Mouse (Mus musculus) CH12.LX (cell line): ENCODE results near the gene Kpna7.

Experiments used
- CTCF ChIP-seq, 2 experiments: IDR thresholded peaks in 1 of 2; conservative IDR thresholded peaks in 1 of 2; 2 replicates each; pipeline ENCODE4 v1.5.1; 2011 to 2012; ENCODE audit warnings: low read depth in 2 of 2, low read length in 2 of 2, improper control_type of control experiment in 1 of 2, inconsistent platforms in 1 of 2, mild to moderate bottlenecking in 1 of 2, moderate library complexity in 1 of 2
- POLR2A ChIP-seq: IDR thresholded peaks from 2 replicates; pipeline ENCODE4 v1.6.1; 2011; ENCODE audit warnings: low read depth, mild to moderate bottlenecking, improper control_type of control experiment, low read length
- TCF12 ChIP-seq: IDR thresholded peaks from 2 replicates; pipeline ENCODE4 v1.6.1; 2014; ENCODE audit warnings: low read depth, mild to moderate bottlenecking, inconsistent platforms, low read length, improper control_type of control experiment
- ZC3H11A ChIP-seq: IDR thresholded peaks from 2 replicates; pipeline ENCODE4 v1.6.1; 2012; ENCODE audit warnings: low read depth, mild to moderate bottlenecking, inconsistent platforms, low read length, improper control_type of control experiment

DNA sequence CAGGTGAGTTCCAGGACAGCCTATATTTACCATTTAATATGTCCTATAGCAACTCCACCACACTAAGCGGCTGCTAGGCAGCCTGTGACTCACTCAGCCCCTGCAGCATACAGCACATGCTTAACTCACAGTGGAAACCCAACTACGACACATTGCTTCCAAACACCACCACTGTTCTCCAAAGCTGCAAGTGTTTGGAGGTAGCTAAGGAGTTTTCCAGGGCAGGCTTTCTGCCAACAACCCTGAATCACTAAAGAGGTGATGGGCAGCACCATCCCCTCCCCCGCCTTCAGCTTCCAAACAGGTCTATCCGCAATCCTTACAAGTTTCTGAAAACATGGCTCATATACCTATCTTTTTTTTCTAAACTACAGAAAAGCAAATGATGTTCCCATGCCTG, 134.0 kb downstream of the Kpna7 start:
- TF ChIP-seq ZC3H11A (no peak), TCF12 (no peak), POLR2A (no peak), CTCF (conservative IDR thresholded peaks at IDR 0.05 in 1 of 2, IDR thresholded peaks at IDR 0.05 in 1 of 2; ENCODE audit: low read depth in 2 of 2, low read length in 2 of 2) (no peak)
